Mouse (Mus musculus): ENCODE data around the gene Dusp27. TPM values are rescaled to one million over a fixed set of nuclear protein-coding genes. Genes with fewer than 3 reads are reported as not detected.
A peak's percentile ranks its signal among the peaks of the same experiment; 100 is the strongest.

The Dusp27 gene
- polyA plus RNA-seq, 1 experiment = 0.03 TPM

DNA sequence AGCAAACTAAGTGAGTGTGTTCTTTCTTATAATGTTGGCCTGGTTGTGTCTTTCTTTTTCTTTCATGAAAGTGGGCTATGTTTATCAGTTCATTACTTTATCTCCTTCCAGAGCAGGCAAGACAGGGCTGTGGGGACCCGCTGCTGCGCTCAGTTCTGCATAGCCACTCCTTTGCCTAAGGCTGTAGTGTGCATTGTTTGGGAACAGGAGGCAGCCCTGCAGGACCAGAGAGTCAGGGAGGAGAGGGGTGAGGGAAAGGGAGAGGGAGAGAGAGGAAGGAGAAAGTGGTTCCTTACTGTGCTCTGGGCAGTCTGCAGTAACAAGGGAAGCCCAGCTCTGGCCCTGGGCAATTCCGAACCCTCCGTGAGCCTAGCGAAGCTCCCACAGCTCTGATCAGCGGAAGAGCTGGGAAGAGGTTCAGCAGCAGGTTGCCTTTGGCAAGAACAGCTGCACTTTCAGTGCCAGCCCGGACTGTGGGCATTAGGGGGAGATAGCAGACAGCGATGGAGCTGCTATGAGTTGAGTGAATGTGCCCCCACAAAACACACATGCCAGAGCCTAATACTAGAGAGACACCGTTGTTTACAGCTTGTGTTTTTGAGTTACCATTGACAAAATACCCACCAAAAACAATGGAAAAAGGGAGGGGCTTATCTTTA is 71.5 kb downstream of the Dusp27 start:
- no peak for TF ChIP-seq CTCF (IDR thresholded peaks at IDR 0.05; ENCODE audit: extremely low read depth, insufficient read length, insufficient replicate concordance, low read depth, low read length)
- TF ChIP-seq POLR2A (IDR thresholded peaks at IDR 0.05; ENCODE audit: low read depth, low read length) = no peak
- 73% methylated on average over 9 of the region's 9 CpGs for WGBS
- no peaks in the 10 kb centered on the region for H3K4me1 ChIP-seq (ENCODE audit: control insufficient read depth, insufficient read depth, insufficient read length, low read length)
- H3K27me3 ChIP-seq (ENCODE audit: control insufficient read depth, insufficient read depth, low read length) = no peaks in the 10 kb centered on the region
- H3K4me3 ChIP-seq (ENCODE audit: low read depth, low read length) = no peak overlapping the region
- H3K27ac ChIP-seq (ENCODE audit: insufficient read depth, low read depth, low read length) = no peak overlapping the region
- no peaks in the 10 kb centered on the region for H3K36me3 ChIP-seq (ENCODE audit: control insufficient read depth, insufficient read depth, low read length)

DNA sequence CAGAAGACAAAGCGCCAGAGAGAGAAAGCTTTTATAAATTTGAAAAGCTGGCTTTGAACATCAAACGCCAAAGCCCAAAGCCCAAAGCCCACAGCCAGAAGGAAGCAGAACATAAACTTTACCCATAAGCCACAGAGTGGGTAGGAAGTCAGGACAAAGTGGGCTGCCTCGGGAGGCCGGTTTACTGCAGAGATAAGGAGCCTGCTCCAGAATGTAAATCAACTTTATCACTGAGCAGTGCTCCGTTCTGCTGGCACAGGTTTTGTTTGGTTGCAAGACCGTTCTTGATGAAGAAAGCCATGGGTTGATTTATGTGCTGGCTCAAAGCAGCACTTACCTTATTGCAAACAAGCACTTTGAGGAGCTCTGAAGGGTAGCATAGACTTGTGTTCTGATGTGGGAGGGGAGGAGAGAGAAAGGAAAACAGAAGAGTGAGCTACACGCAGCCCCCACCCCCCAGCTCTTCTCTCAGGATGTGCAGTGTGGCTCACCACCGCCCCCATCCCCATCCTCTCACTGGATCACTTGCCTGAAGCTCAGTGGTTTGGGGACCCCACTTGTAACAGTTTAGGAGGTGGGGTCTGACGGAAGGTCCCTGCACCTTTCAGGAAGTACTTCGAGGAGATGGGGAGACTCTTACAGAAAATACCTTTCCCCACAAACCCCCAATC is 74.3 kb downstream of the Dusp27 start:
- no peak for TF ChIP-seq POLR2A (IDR thresholded peaks at IDR 0.05; ENCODE audit: low read depth, low read length)
- no peak for TF ChIP-seq CTCF (IDR thresholded peaks at IDR 0.05; ENCODE audit: extremely low read depth, insufficient read length, insufficient replicate concordance, low read depth, low read length)
- H3K4me3 ChIP-seq (ENCODE audit: low read depth, low read length) = no peak overlapping the region

DNA sequence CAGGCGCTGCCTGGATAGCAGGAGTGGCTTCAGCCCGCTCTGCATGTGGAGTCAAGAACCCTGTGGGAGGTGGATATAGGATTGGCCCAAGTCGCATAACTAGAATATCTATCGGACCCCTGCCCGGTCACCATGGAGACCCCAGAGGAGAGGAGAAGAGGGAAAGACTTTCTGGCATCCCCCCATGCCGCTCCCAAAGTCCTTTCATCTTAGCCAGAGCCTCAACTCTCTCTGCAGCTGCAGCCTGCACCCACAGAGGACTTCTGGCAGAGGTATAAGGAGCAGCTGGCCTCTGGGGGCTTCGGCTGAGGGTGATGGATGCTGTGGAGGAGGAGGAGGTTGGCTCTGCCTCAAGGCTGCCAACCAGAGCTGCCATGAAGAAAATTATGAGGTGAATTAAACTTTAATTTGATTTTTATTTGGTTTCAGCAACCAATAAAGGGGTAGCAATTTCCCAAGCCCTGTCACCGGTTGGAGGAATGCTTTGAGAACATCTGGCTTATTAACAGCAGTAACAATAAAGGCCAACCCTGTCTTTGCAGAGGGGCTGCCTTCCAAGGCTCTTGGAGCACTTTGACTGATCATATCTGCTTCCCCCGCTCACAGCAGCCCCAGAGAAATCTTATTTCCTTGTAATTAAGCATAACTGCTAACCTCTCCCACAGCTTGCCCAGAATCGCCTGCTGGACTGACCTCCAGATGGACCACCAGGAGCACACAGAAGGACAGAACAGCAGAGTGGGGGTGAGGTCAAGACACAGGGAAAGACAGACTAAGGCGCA is 78.5 kb downstream of the Dusp27 start:
- 21% methylated on average over 11 of the region's 11 CpGs for WGBS
- no peaks in the 10 kb centered on the region for H3K27me3 ChIP-seq (ENCODE audit: control insufficient read depth, insufficient read depth, low read length)
- H3K4me1 ChIP-seq (ENCODE audit: control insufficient read depth, insufficient read depth, insufficient read length, low read length) = peaks cover 5% of the 10 kb centered on the region; the same call in 1 of the 2 replicates
- H3K4me3 ChIP-seq (ENCODE audit: low read depth, low read length) = peak overlapping the region; percentile 28
- H3K27ac ChIP-seq (ENCODE audit: insufficient read depth, low read depth, low read length) = peak overlapping the region; percentile 68
- no peaks in the 10 kb centered on the region for H3K36me3 ChIP-seq (ENCODE audit: control insufficient read depth, insufficient read depth, low read length)
- TF ChIP-seq POLR2A (IDR thresholded peaks at IDR 0.05; ENCODE audit: low read depth, low read length) = no peak
- TF ChIP-seq CTCF (IDR thresholded peaks at IDR 0.05; ENCODE audit: extremely low read depth, insufficient read length, insufficient replicate concordance, low read depth, low read length) = no peak

More for the DNA sequence above, 74.3 kb downstream of the Dusp27 start:
- Histone ChIP-seq H3K27ac (ENCODE audit: insufficient read depth, low read depth, low read length) (no peak overlapping the region), H3K36me3 (ENCODE audit: control insufficient read depth, insufficient read depth, low read length) (no peaks in the 10 kb centered on the region), H3K27me3 (ENCODE audit: control insufficient read depth, insufficient read depth, low read length) (no peaks in the 10 kb centered on the region), H3K4me1 (ENCODE audit: control insufficient read depth, insufficient read depth, insufficient read length, low read length) (peaks cover 2% of the 10 kb centered on the region; the same call in 1 of the 2 replicates)
- 26% methylated on average over 10 of the region's 10 CpGs for WGBS

DNA sequence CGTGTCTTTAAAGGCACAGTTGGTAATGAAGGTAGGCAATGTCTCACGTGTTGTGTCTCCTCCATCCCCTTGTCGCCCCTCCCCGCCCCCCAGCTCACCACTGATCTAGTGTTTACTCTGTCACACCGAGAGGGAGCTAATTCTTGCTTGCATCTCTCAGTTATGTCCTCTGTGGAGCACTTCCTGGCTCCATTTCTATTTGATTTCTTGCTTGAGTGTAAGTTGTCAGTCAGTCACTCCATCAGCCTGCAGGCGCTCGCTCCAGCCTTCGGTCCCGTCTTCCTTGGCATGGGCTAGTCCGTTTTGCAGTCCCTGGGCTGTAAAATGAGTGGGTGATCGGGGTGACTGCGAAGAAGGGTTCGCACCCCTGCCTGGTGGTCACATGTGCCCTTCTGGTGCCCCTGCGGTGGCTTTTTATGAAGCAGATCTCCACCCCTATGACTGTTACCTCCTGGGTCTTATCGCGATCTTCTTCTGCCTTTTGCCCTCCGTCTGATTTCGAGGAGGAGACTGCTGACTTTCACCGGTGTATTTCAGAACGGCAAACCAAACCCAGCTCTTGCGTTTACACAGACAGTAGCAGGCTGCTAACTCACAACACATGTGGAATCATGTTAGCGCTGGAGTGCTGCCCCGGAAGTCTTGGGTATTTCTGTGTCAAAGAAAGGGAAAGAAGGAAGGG is 79.4 kb downstream of the Dusp27 start:
- peak overlapping the region; percentile 78 for H3K4me3 ChIP-seq (ENCODE audit: low read depth, low read length)
- 1% methylated on average over 23 of the region's 23 CpGs for WGBS
- peak overlapping the region; percentile 68 for H3K27ac ChIP-seq (ENCODE audit: insufficient read depth, low read depth, low read length)
- H3K4me1 ChIP-seq (ENCODE audit: control insufficient read depth, insufficient read depth, insufficient read length, low read length) = peaks cover 7% of the 10 kb centered on the region
- no peak; the same call in 1 of the 2 replicates for TF ChIP-seq POLR2A (IDR thresholded peaks at IDR 0.05; ENCODE audit: low read depth, low read length)
- TF ChIP-seq CTCF (IDR thresholded peaks at IDR 0.05; ENCODE audit: extremely low read depth, insufficient read length, insufficient replicate concordance, low read depth, low read length) = no peak
- no peaks in the 10 kb centered on the region for H3K27me3 ChIP-seq (ENCODE audit: control insufficient read depth, insufficient read depth, low read length)
- no peaks in the 10 kb centered on the region for H3K36me3 ChIP-seq (ENCODE audit: control insufficient read depth, insufficient read depth, low read length)

Other genes starting within 250 kb of the Dusp27 start
- gene Pou2f1, start 125.2 kb downstream of the Dusp27 start, polyA plus RNA-seq (2012; rRNA removed) = 8.0 and 17.6 TPM in 2 replicates
- 249 and 805 TPM in 2 replicates for gene Gpa33, start 2.3 kb upstream of the Dusp27 start, polyA plus RNA-seq (2012; rRNA removed)
- gene Mael, start 110.8 kb upstream of the Dusp27 start, polyA plus RNA-seq (2012; rRNA removed) = not detected in 2 replicates
- gene Ildr2, start 126.2 kb upstream of the Dusp27 start, polyA plus RNA-seq (2012; rRNA removed) = 0.03 and 0.32 TPM in 2 replicates

Data from small intestine, adult 2 months (tissue).